Mouse (Mus musculus) neural tube, embryonic 12.5 days (tissue): ENCODE measurements around the gene Cd24a. TPM values are rescaled to one million over a fixed set of nuclear protein-coding genes. Genes with fewer than 3 reads are reported as not detected.

Source experiments
- ATAC-seq: fragments of 200-750 bp; cut with Nextera tagmentation; 2 replicates; pipeline ENCODE4 v1.8.0; 2017; ENCODE audit warnings: low read depth, mild to moderate bottlenecking, moderate TSS enrichment, moderate library complexity; ENCODE audit not compliant: low FRiP score
- H3K27ac ChIP-seq: fragments of 300-500 bp; sonication (generic); 2 replicates; pipeline ENCODE4 v1.5.1; 2016
- H3K27me3 ChIP-seq: fragments of 300-500 bp; sonication (generic); replicated peaks from 2 replicates; pipeline ENCODE4 v1.6.1; 2016; ENCODE audit warnings: mild to moderate bottlenecking
- H3K36me3 ChIP-seq: fragments of 300-500 bp; sonication (generic); 2 replicates; pipeline ENCODE4 v1.6.1; 2016; ENCODE audit warnings: mild to moderate bottlenecking
- H3K4me1 ChIP-seq: fragments of 300-500 bp; sonication (generic); 2 replicates; pipeline ENCODE4 v1.6.1; 2016
- H3K4me2 ChIP-seq: fragments of 300-500 bp; sonication (generic); replicated peaks from 2 replicates; pipeline ENCODE4 v1.6.1; 2016; ENCODE audit warnings: mild to moderate bottlenecking
- H3K4me3 ChIP-seq: fragments of 300-500 bp; sonication (generic); 2 replicates; pipeline ENCODE4 v1.5.1; 2016
- H3K9ac ChIP-seq: fragments of 300-500 bp; sonication (generic); 2 replicates; pipeline ENCODE4 v1.6.1; 2016; ENCODE audit warnings: mild to moderate bottlenecking
- H3K9me3 ChIP-seq: fragments of 300-500 bp; sonication (generic); 2 replicates; pipeline ENCODE4 v1.6.1; 2016; ENCODE audit warnings: mild to moderate bottlenecking
- WGBS: fragments of 180-500 bp; shearing (Covaris S2); methylation state at CpG from one replicate; pipeline ENCODE4 v1.1.7; 2016; 5-methylcytosine and 5-hydroxymethylcytosine counted together
- polyA plus RNA-seq: library from polyadenylated mRNA; unstranded; fragments of >200 nt; fragmentation: Nextera tagmentation; extraction: Ambion mirVana; gene quantifications from 2 replicates; pipeline ENCODE4 v1.2.1, GENCODE M21; 2016

The Cd24a gene
- polyA plus RNA-seq, 1 experiment from 2014 or later: 795 TPM

GRCm38 (mm10) chr10:43588470-43589177 lies 10.5 kb downstream of the Cd24a start:
- no peak overlapping the region for H3K4me3 ChIP-seq
- 65% methylated on average over 8 of the region's 8 CpGs for WGBS
- H3K27me3 ChIP-seq: no peaks in the 10 kb centered on the region
- ATAC-seq: no peak
- H3K27ac ChIP-seq: no peak overlapping the region
- H3K4me2 ChIP-seq: no peak overlapping the region
- peaks cover 13% of the 10 kb centered on the region for H3K36me3 ChIP-seq
- no peak overlapping the region for H3K9ac ChIP-seq
- H3K4me1 ChIP-seq: 0 out of 2 replicates have a peak, but pooled peaks cover 8% of the 10 kb centered on the region
- H3K9me3 ChIP-seq: no peaks in the 10 kb centered on the region

- WGBS: 90% methylated on average over 10 of the region's 10 CpGs
Observed at GRCm38 (mm10) chr10:43591477-43591876, 13.4 kb downstream of the Cd24a start.

GRCm38 (mm10) chr10:43593182-43593581 lies 15.1 kb downstream of the Cd24a start:
- H3K36me3 ChIP-seq: no peaks in the 10 kb centered on the region
- 77% methylated on average over 5 of the region's 5 CpGs for WGBS

More at GRCm38 (mm10) chr10:43591477-43591876, 13.4 kb downstream of the Cd24a start:
- Histone ChIP-seq H3K9me3 (no peaks in the 10 kb centered on the region), H3K4me1 (0 out of 2 replicates have a peak, but pooled peaks cover 8% of the 10 kb centered on the region), H3K4me3 (no peak overlapping the region), H3K4me2 (no peak overlapping the region), H3K27me3 (no peaks in the 10 kb centered on the region), H3K9ac (no peak overlapping the region), H3K36me3 (no peaks in the 10 kb centered on the region), H3K27ac (no peak overlapping the region)
- ATAC-seq: no peak

GRCm38 (mm10) chr10:43594187-43594586 lies 16.1 kb downstream of the Cd24a start:
- no peak overlapping the region for H3K9ac ChIP-seq
- no peak for ATAC-seq
- no peak overlapping the region for H3K4me2 ChIP-seq
- no peaks in the 10 kb centered on the region for H3K36me3 ChIP-seq
- H3K4me3 ChIP-seq: no peak overlapping the region
- WGBS: 91% methylated on average over 2 of the region's 2 CpGs
- 0 out of 2 replicates have a peak, but pooled peaks cover 3% of the 10 kb centered on the region for H3K4me1 ChIP-seq
- H3K9me3 ChIP-seq: no peaks in the 10 kb centered on the region
- no peak overlapping the region for H3K27ac ChIP-seq
- no peaks in the 10 kb centered on the region for H3K27me3 ChIP-seq

More at GRCm38 (mm10) chr10:43593182-43593581, 15.1 kb downstream of the Cd24a start:
- no peak overlapping the region for H3K4me3 ChIP-seq
- no peak overlapping the region for H3K27ac ChIP-seq
- ATAC-seq: no peak
- no peaks in the 10 kb centered on the region for H3K9me3 ChIP-seq
- 0 out of 2 replicates have a peak, but pooled peaks cover 8% of the 10 kb centered on the region for H3K4me1 ChIP-seq
- H3K27me3 ChIP-seq: no peaks in the 10 kb centered on the region
- H3K4me2 ChIP-seq: no peak overlapping the region
- H3K9ac ChIP-seq: no peak overlapping the region

GRCm38 (mm10) chr10:43594894-43595293 lies 16.8 kb downstream of the Cd24a start:
- Histone ChIP-seq H3K27ac (no peak overlapping the region), H3K27me3 (no peaks in the 10 kb centered on the region), H3K4me2 (no peak overlapping the region), H3K4me1 (no peaks in the 10 kb centered on the region), H3K9me3 (no peaks in the 10 kb centered on the region), H3K36me3 (no peaks in the 10 kb centered on the region), H3K4me3 (no peak overlapping the region), H3K9ac (no peak overlapping the region)
- 74% methylated on average over 3 of the region's 3 CpGs for WGBS
- no peak for ATAC-seq

GRCm38 (mm10) chr10:43598067-43598726 lies 20.1 kb downstream of the Cd24a start:
- Histone ChIP-seq H3K4me3 (no peak overlapping the region), H3K4me2 (no peak overlapping the region), H3K9ac (no peak overlapping the region), H3K27ac (no peak overlapping the region), H3K4me1 (peaks cover 6% of the 10 kb centered on the region; the same call in 1 of the 2 replicates), H3K27me3 (no peaks in the 10 kb centered on the region), H3K36me3 (no peaks in the 10 kb centered on the region), H3K9me3 (no peaks in the 10 kb centered on the region)
- ATAC-seq: no peak
- 95% methylated on average over 2 of the region's 2 CpGs for WGBS

GRCm38 (mm10) chr10:43601039-43601438 lies 23.0 kb downstream of the Cd24a start:
- ATAC-seq: no peak
- no peak overlapping the region for H3K9ac ChIP-seq
- H3K4me3 ChIP-seq: no peak overlapping the region
- H3K9me3 ChIP-seq: no peaks in the 10 kb centered on the region
- 92% methylated on average over 1 of the region's 1 CpGs for WGBS
- H3K27ac ChIP-seq: no peak overlapping the region
- no peaks in the 10 kb centered on the region for H3K36me3 ChIP-seq
- peaks cover 6% of the 10 kb centered on the region; the same call in 1 of the 2 replicates for H3K4me1 ChIP-seq
- H3K27me3 ChIP-seq: no peaks in the 10 kb centered on the region
- no peak overlapping the region for H3K4me2 ChIP-seq

GRCm38 (mm10) chr10:43601511-43602396 lies 23.7 kb downstream of the Cd24a start:
- Histone ChIP-seq H3K9ac (no peak overlapping the region), H3K4me2 (peak overlapping the region; percentile 24; the same call in 1 of the 2 replicates), H3K4me1 (peaks cover 6% of the 10 kb centered on the region; the same call in 1 of the 2 replicates), H3K27ac (peak overlapping the region; percentile 43), H3K4me3 (no peak overlapping the region), H3K9me3 (no peaks in the 10 kb centered on the region), H3K36me3 (no peaks in the 10 kb centered on the region), H3K27me3 (no peaks in the 10 kb centered on the region)
- peak; percentile 72 for ATAC-seq
- 31% methylated on average over 14 of the region's 14 CpGs for WGBS

- Histone ChIP-seq H3K36me3 (no peaks in the 10 kb centered on the region), H3K4me1 (peaks cover 6% of the 10 kb centered on the region; the same call in 1 of the 2 replicates), H3K9me3 (no peaks in the 10 kb centered on the region), H3K27me3 (no peaks in the 10 kb centered on the region), H3K4me2 (no peak overlapping the region), H3K9ac (no peak overlapping the region), H3K4me3 (no peak overlapping the region), H3K27ac (no peak overlapping the region)
- WGBS: 95% methylated on average over 4 of the region's 4 CpGs
- no peak for ATAC-seq
Observed at GRCm38 (mm10) chr10:43603975-43604686, 26.0 kb downstream of the Cd24a start.

GRCm38 (mm10) chr10:43604687-43605250 lies 26.7 kb downstream of the Cd24a start:
- WGBS: 81% methylated on average over 10 of the region's 10 CpGs
- H3K27ac ChIP-seq: no peak overlapping the region
- H3K9ac ChIP-seq: no peak overlapping the region
- H3K4me3 ChIP-seq: no peak overlapping the region
- H3K27me3 ChIP-seq: no peaks in the 10 kb centered on the region
- H3K4me2 ChIP-seq: no peak overlapping the region
- H3K36me3 ChIP-seq: no peaks in the 10 kb centered on the region
- no peak for ATAC-seq
- H3K9me3 ChIP-seq: no peaks in the 10 kb centered on the region
- peaks cover 6% of the 10 kb centered on the region; the same call in 1 of the 2 replicates for H3K4me1 ChIP-seq

- Histone ChIP-seq H3K4me3 (no peak overlapping the region), H3K4me2 (no peak overlapping the region), H3K9ac (no peak overlapping the region), H3K4me1 (peaks cover 6% of the 10 kb centered on the region; the same call in 1 of the 2 replicates), H3K9me3 (no peaks in the 10 kb centered on the region), H3K27me3 (no peaks in the 10 kb centered on the region), H3K27ac (no peak overlapping the region), H3K36me3 (no peaks in the 10 kb centered on the region)
- 76% methylated on average over 7 of the region's 7 CpGs for WGBS
- ATAC-seq: no peak
Observed at GRCm38 (mm10) chr10:43605901-43606300, 27.8 kb downstream of the Cd24a start.
